Mouse (Mus musculus) limb, embryonic 11.5 days (tissue): Measurements from ENCODE around the gene Wdr47. TPM values are rescaled to one million over a fixed set of nuclear protein-coding genes. Genes with fewer than 3 reads are reported as not detected.
"Not testable (repeated sequence)": the region's sequence is repeated elsewhere in the genome, so short reads cannot be mapped to it uniquely, and the experiment has no call there.

Experiments used
- ATAC-seq: fragments of 200-750 bp; cut with Nextera tagmentation; 2 replicates; pipeline ENCODE4 v1.8.0; 2017; ENCODE audit warnings: low read depth; ENCODE audit not compliant: insufficient number of reproducible peaks, low FRiP score, low TSS enrichment
- DNase-seq: peaks from one replicate; pipeline ENCODE4 v3.0.0-alpha.2; 2015; ENCODE audit warnings: low spot score
- H3K27ac ChIP-seq: fragments of 300-500 bp; sonication (generic); replicated peaks from 2 replicates; pipeline ENCODE4 v1.5.1; 2014; ENCODE audit warnings: low read depth, mild to moderate bottlenecking, low read length
- H3K27me3 ChIP-seq: fragments of 300-500 bp; sonication (generic); 2 replicates; pipeline ENCODE4 v1.6.1; 2014; ENCODE audit warnings: mild to moderate bottlenecking, low read length, mixed read lengths; ENCODE audit not compliant: control insufficient read depth, insufficient read depth
- H3K36me3 ChIP-seq: fragments of 300-500 bp; sonication (generic); 2 replicates; pipeline ENCODE4 v1.6.1; 2014; ENCODE audit warnings: mild to moderate bottlenecking, low read length, moderate library complexity, mixed read lengths; ENCODE audit not compliant: control insufficient read depth, insufficient read depth
- H3K4me1 ChIP-seq: fragments of 300-500 bp; sonication (generic); 2 replicates; pipeline ENCODE4 v1.6.1; 2014; ENCODE audit warnings: low read length, mixed read lengths; ENCODE audit not compliant: control insufficient read depth, insufficient read depth
- H3K4me2 ChIP-seq: fragments of 300-500 bp; sonication (generic); 2 replicates; pipeline ENCODE4 v1.6.1; 2014; ENCODE audit warnings: low read depth, mild to moderate bottlenecking, moderate library complexity; ENCODE audit not compliant: severe bottlenecking
- H3K4me3 ChIP-seq: fragments of 300-500 bp; sonication (generic); 2 replicates; pipeline ENCODE4 v1.5.1; 2014; ENCODE audit warnings: low read depth, low read length
- H3K9ac ChIP-seq: fragments of 300-500 bp; sonication (generic); 2 replicates; pipeline ENCODE4 v1.6.1; 2014; ENCODE audit warnings: mild to moderate bottlenecking, low read length
- H3K9me3 ChIP-seq: fragments of 300-500 bp; sonication (generic); 2 replicates; pipeline ENCODE4 v1.6.1; 2016; ENCODE audit warnings: low read length; ENCODE audit not compliant: control insufficient read depth
- WGBS: fragments of 180-500 bp; shearing (Covaris S2); extraction: QIAGEN DNeasy Blood & Tissue Kit; methylation state at CpG from one replicate; pipeline ENCODE4 v1.1.7; 2014; 5-methylcytosine and 5-hydroxymethylcytosine counted together
- polyA plus RNA-seq: library from polyadenylated mRNA; unstranded; fragments of >200 nt; fragmentation: Nextera tagmentation; extraction: Ambion mirVana; gene quantifications from 2 replicates; pipeline ENCODE4 v1.2.1, GENCODE M21; 2014

Gene Wdr47
- polyA plus RNA-seq, 1 experiment from 2014 or later, result 9.3 TPM

DNA sequence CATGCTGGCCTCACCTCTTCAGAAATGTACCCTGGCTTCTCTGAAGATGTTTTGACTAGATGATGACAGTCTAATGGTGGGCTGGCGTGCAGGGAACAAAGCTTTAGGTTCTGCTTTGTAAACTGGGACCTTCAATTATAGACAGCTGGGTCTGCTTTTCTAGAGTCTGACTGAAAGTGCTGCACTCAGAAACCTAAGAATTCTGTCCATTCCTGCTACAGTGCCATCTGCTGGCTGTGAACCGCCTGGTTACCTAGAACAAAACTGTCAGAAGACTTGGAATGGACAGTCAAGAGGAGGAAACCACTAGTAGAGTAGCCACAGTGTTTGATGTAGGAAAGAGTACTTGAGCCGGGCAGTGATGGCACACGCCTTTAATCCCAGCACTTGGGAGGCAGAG, 27.8 kb upstream of the Wdr47 start:
- Histone ChIP-seq H3K36me3 (peaks cover under 1% of the 10 kb centered on the region; the same call in 1 of the 2 replicates), H3K9me3 (no peaks in the 10 kb centered on the region), H3K4me2 (peak overlapping the region; percentile 63), H3K9ac (no peak overlapping the region; the same call in 1 of the 2 replicates), H3K4me3 (peak overlapping the region; percentile 83; the same call in 1 of the 2 replicates), H3K4me1 (0 out of 2 replicates have a peak, but pooled peaks cover 3% of the 10 kb centered on the region), H3K27me3 (no peaks in the 10 kb centered on the region), H3K27ac (no peak overlapping the region)
- 13% methylated on average over 4 of the region's 4 CpGs for WGBS
- peak; percentile 87 for DNase-seq
- no peak for ATAC-seq

DNA sequence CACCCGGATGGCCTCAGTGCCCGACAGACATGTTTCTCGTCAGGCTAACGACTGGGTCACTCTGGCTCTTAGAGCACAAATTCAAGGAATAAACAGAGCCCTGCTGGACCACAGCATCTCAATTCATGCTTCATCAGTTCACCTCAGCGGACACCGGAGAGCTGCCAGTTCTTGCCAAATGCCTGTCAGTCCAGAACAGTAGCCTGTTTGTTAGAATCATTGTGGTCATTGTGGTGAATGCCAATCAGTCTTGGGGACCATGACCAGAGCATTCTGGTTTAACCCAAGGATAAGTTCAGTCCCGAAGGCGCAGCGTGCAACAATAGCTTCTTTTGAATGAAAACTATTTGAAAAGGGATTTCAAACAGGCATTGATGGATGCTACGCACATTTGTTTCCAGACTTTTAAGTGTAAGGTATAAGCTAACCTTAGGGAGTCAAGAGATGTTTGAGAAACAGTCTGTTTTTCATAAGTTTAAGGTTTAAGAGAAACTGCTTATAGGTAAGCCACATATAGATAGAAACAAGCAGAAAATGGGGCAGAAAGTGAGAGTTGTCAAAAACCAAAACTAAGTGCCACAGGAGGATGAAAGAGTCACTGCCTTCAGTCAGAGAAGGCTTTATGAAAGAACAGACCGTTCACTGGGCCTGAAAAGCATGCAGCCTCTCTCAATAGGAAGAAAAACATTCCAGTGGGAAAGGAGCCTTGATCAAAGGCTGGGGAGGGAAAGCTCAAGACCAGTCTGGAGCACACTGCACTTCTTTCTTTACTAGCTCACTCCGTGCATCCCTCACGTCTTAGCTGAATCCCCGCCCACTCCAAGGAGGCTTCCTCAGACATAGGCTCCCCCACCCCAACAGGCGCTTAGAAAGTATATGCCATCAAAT, 22.8 kb upstream of the Wdr47 start:
- no peaks in the 10 kb centered on the region for H3K27me3 ChIP-seq
- 62% methylated on average over 15 of the region's 15 CpGs for WGBS
- H3K4me2 ChIP-seq, result no peak overlapping the region
- H3K27ac ChIP-seq, result no peak overlapping the region
- no peaks in the 10 kb centered on the region for H3K9me3 ChIP-seq
- DNase-seq, result no peak
- ATAC-seq, result no peak
- H3K4me3 ChIP-seq, result no peak overlapping the region
- H3K9ac ChIP-seq, result no peak overlapping the region
- H3K4me1 ChIP-seq, result 0 out of 2 replicates have a peak, but pooled peaks cover 5% of the 10 kb centered on the region
- no peaks in the 10 kb centered on the region for H3K36me3 ChIP-seq

DNA sequence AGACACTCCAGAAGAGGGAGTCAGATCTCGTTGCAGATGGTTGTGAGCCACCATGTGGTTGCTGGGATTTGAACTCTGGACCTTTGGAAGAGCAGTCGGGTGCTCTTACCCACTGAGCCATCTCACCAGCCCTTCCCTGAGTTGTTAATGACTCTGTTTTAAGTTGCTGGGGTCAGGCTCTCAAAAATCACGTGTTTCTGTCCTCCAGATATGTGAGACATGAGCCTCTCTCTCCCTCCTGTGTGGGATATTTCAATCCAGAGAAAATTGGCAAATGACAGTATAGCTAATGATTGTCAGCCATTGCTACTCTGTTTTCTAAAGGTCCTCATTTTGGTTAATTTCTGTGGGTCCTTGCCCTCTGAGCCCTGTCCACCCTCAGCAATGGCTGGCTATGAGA, 21.4 kb upstream of the Wdr47 start:
- WGBS, result 48% methylated on average over 2 of the region's 3 CpGs

GRCm38 (mm10) chr3:108570813-108571212, 20.3 kb upstream of the Wdr47 start:
- no peaks in the 10 kb centered on the region for H3K27me3 ChIP-seq
- H3K36me3 ChIP-seq, result no peaks in the 10 kb centered on the region
- no peak overlapping the region for H3K9ac ChIP-seq
- peak overlapping the region; percentile 77 for H3K4me2 ChIP-seq
- 0 out of 2 replicates have a peak, but pooled peaks cover 5% of the 10 kb centered on the region for H3K4me1 ChIP-seq
- H3K4me3 ChIP-seq, result peak overlapping the region; percentile 63
- ATAC-seq, result no peak
- 89% methylated on average over 14 of the region's 14 CpGs for WGBS
- no peak for DNase-seq
- H3K9me3 ChIP-seq, result no peaks in the 10 kb centered on the region
- no peak overlapping the region for H3K27ac ChIP-seq

More for the DNA sequence above, 21.4 kb upstream of the Wdr47 start:
- H3K4me1 ChIP-seq, H3K27ac ChIP-seq, H3K27me3 ChIP-seq, H3K9me3 ChIP-seq, H3K4me3 ChIP-seq, DNase-seq, H3K36me3 ChIP-seq, ATAC-seq, H3K4me2 ChIP-seq, H3K9ac ChIP-seq: not testable (repeated sequence)

- H3K4me3 ChIP-seq, result peak within 1 kb of the TSS; percentile 63
- under 1% methylated on average over 42 of the region's 42 CpGs for WGBS
- peak within 1 kb of the TSS; percentile 77 for H3K4me2 ChIP-seq
- no peaks in the 10 kb centered on the region for H3K27me3 ChIP-seq
- H3K36me3 ChIP-seq, result no peaks in the 10 kb centered on the region
- no peak within 1 kb of the TSS for H3K27ac ChIP-seq
- peak within 1 kb of the TSS; percentile 82 for H3K9ac ChIP-seq
- 0 out of 2 replicates have a peak, but pooled peaks cover 5% of the 10 kb centered on the region for H3K4me1 ChIP-seq
- peak; percentile 96 for DNase-seq
- no peaks in the 10 kb centered on the region for H3K9me3 ChIP-seq
- ATAC-seq, result peak; percentile 98
These were observed 19.4 kb upstream of the Wdr47 start, which contains the start of gene Taf13 for GRCm38 (mm10) chr3:108571443-108572294. TSS of gene Taf13 (plus strand) at chr3:108571698.

GRCm38 (mm10) chr3:108572309-108573010, 18.6 kb upstream of the Wdr47 start:
- WGBS, result 51% methylated on average over 18 of the region's 18 CpGs
- 0 out of 2 replicates have a peak, but pooled peaks cover 5% of the 10 kb centered on the region for H3K4me1 ChIP-seq
- peak overlapping the region; percentile 63 for H3K4me3 ChIP-seq
- H3K27me3 ChIP-seq, result no peaks in the 10 kb centered on the region
- H3K9ac ChIP-seq, result peak overlapping the region; percentile 82
- no peaks in the 10 kb centered on the region for H3K9me3 ChIP-seq
- DNase-seq (no peak), ATAC-seq (no peak)
- no peak overlapping the region for H3K27ac ChIP-seq
- H3K36me3 ChIP-seq, result no peaks in the 10 kb centered on the region
- H3K4me2 ChIP-seq, result peak overlapping the region; percentile 77

- no peaks in the 10 kb centered on the region for H3K27me3 ChIP-seq
- H3K4me2 ChIP-seq, result no peak overlapping the region
- H3K36me3 ChIP-seq, result no peaks in the 10 kb centered on the region
- H3K4me3 ChIP-seq, result no peak overlapping the region
- no peaks in the 10 kb centered on the region for H3K9me3 ChIP-seq
- H3K4me1 ChIP-seq, result 0 out of 2 replicates have a peak, but pooled peaks cover 5% of the 10 kb centered on the region
- no peak overlapping the region for H3K9ac ChIP-seq
- DNase-seq (no peak), ATAC-seq (no peak)
- 88% methylated on average over 5 of the region's 5 CpGs for WGBS
- no peak overlapping the region for H3K27ac ChIP-seq
These were observed 17.1 kb upstream of the Wdr47 start for GRCm38 (mm10) chr3:108574018-108574417.
